Mouse (Mus musculus) heart, postnatal 0 days (tissue): ENCODE measurements around the gene Gm12166.

Experiments used
- CTCF ChIP-seq: IDR thresholded peaks from 2 replicates; pipeline ENCODE4 v1.5.1; 2016; ENCODE audit warnings: antibody characterized with exemption, control low read depth, low read depth
- EP300 ChIP-seq: IDR thresholded peaks from 2 replicates; pipeline ENCODE4 v1.6.1; 2016; ENCODE audit warnings: antibody characterized with exemption, low read depth

DNA sequence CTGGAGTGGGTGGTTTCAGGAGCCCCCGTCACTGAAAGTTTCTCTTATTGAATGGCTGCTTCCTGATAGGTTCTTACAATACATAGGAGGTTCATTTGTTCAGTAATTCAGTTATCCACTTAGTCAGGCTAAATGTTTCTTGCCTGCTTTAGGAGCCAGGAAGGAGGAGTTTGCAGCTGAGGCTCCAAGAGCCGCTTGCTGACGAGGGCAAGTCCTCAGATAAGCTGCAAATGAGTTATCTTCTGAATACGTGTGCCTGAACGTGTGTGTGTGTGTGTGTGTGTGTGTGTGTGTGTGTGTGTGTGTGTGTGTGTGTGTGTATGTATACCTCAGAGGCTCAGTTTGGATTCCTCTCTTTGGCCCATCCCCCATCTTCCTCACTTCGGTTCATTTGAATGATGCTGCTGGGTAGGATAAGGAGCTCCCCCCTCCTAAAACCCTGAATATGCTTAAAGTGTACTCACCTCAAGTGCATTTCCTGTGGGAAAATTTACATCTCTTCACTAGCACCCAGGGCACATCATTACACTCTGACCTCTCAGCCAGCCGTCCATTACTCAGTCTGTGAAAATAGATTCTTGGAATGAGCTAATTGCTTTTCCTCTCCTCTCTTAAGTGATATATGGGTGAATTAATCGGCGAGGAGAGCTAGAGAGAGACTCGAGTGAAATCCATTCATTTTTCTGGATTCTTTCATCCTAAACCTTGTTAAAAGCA lies 39.0 kb upstream of the Gm12166 start:
- TF ChIP-seq EP300 = no peak
- TF ChIP-seq CTCF = no peak
